Mouse (Mus musculus) lung, postnatal 14 days (tissue): ENCODE measurements at regions not wholly inside any gene's neighbourhood (a gene's known extent, or its start where the extent isn't known, plus 50 kb on each side); places are given as distances from the start of the nearest gene placed in this dataset.
A peak's percentile ranks its signal among the peaks of the same experiment; 100 is the strongest.

Experiments
- DNase-seq: peaks from one replicate; pipeline ENCODE4 v3.0.0; 2021

- DNase-seq: no peak
These were observed 614.4 kb downstream of the Ntrk3 start for GRCm38 (mm10) chr7:78123386-78123785.

GRCm38 (mm10) chr7:78121151-78121486 lies 616.7 kb downstream of the Ntrk3 start:
- DNase-seq: no peak

- no peak for DNase-seq
These were observed 617.2 kb downstream of the Ntrk3 start for GRCm38 (mm10) chr7:78120462-78121150.

GRCm38 (mm10) chr7:78119809-78120208 lies 618.0 kb downstream of the Ntrk3 start:
- no peak for DNase-seq

- no peak for DNase-seq
These were observed 626.5 kb downstream of the Ntrk3 start for GRCm38 (mm10) chr7:78111291-78111690.

GRCm38 (mm10) chr7:78103536-78104279 lies 634.1 kb downstream of the Ntrk3 start:
- DNase-seq: no peak

GRCm38 (mm10) chr7:78102396-78102795 lies 635.4 kb downstream of the Ntrk3 start:
- DNase-seq: no peak

GRCm38 (mm10) chr7:78086566-78087008 lies 651.2 kb downstream of the Ntrk3 start:
- peak; percentile 29 for DNase-seq

- no peak for DNase-seq
These were observed 651.8 kb downstream of the Ntrk3 start for GRCm38 (mm10) chr7:78085783-78086565.

GRCm38 (mm10) chr7:78079708-78080107 lies 658.1 kb downstream of the Ntrk3 start:
- DNase-seq: no peak

- no peak for DNase-seq
These were observed 666.7 kb downstream of the Ntrk3 start for GRCm38 (mm10) chr7:78071131-78071530.

GRCm38 (mm10) chr7:78061631-78062030 lies 676.2 kb downstream of the Ntrk3 start:
- no peak for DNase-seq

- DNase-seq: no peak
These were observed 688.2 kb downstream of the Ntrk3 start for GRCm38 (mm10) chr7:78049606-78050005.

GRCm38 (mm10) chr7:78045456-78045855 lies 692.4 kb downstream of the Ntrk3 start:
- DNase-seq: no peak

- peak; percentile 1 for DNase-seq
These were observed 706.8 kb downstream of the Ntrk3 start for GRCm38 (mm10) chr7:78031032-78031431.

- DNase-seq: no peak
These were observed 710.7 kb downstream of the Ntrk3 start for GRCm38 (mm10) chr7:78026992-78027615.

- DNase-seq: no peak
These were observed 714.2 kb downstream of the Ntrk3 start for GRCm38 (mm10) chr7:78023591-78023990.

GRCm38 (mm10) chr7:78023075-78023474 lies 714.7 kb downstream of the Ntrk3 start:
- no peak for DNase-seq

- no peak for DNase-seq
These were observed 724.2 kb downstream of the Ntrk3 start for GRCm38 (mm10) chr7:78013631-78014030.

- no peak for DNase-seq
These were observed 734.7 kb downstream of the Ntrk3 start for GRCm38 (mm10) chr7:78003086-78003485.

- DNase-seq: no peak
These were observed 744.0 kb downstream of the Ntrk3 start for GRCm38 (mm10) chr7:77993840-77994239.

- no peak for DNase-seq
These were observed 747.7 kb downstream of the Ntrk3 start for GRCm38 (mm10) chr7:77990150-77990549.

- DNase-seq: no peak
These were observed 749.6 kb downstream of the Ntrk3 start for GRCm38 (mm10) chr7:77988177-77988576.
